Mouse (Mus musculus): ENCODE results near the gene Gap43. TPM values are rescaled to one million over a fixed set of nuclear protein-coding genes. Genes with fewer than 3 reads are reported as not detected.

The Gap43 gene
- polyA plus RNA-seq (2012; rRNA removed) = 28.8 and 48.0 TPM in 2 replicates
- 51.1 and 57.0 TPM in 2 replicates for polyA plus RNA-seq (2014; fragmentation: Nextera tagmentation; extraction: Ambion mirVana)

DNA sequence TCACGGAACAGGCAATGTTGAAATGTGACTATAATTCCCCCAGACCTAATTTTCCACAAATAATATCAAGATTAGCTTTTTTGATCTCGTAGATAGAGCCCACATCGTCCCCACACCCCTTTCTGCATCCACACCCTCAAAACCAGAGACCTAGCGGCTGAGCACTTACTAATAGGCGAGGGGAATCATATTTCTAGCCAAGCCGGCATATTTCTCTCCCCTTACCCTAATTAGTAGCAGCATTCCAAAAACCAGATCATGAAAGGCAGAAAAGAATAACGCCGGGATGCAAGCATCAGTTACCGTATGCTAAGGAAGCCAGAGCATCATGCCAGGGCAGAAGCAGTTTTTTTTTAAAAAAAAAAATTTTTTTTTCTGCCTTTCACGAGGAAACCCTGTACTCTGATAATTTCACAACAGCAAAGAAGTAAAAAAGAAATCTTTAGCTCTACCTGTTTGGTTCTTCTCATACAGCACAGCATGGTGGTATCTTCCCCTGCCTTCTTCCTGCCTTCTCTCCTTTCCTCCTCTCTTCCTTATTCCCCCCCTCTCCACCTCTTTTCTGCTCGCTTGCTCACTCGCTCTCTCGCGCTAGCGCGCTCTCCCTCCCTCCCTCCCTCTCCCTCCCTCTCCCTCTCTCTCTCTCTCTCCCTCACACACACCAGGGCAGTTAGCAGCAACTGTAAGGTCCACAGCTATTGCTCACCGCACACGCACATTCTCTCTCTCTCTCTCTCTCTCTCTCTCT, at the start of gene Gap43:
Gene Gap43, minus strand, starts transcription at position 631 of the 748 bp plus-strand sequence.
- TF ChIP-seq POLR2A (IDR thresholded peaks at IDR 0.05; ENCODE audit: borderline replicate concordance, extremely low read depth, insufficient read depth, insufficient read length) = no peak
- H3K36me3 ChIP-seq (ENCODE audit: control insufficient read depth, insufficient read depth, low read length) = no peaks in the 10 kb centered on the region
- H3K27ac ChIP-seq (replicated peaks; ENCODE audit: low read depth, low read length) = no peak within 1 kb of the TSS
- ATAC-seq (ENCODE audit: low FRiP score, low read depth) = peak; percentile 60; the same call in 1 of the 2 replicates
- H3K4me3 ChIP-seq (replicated peaks; ENCODE audit: low read length) = peak within 1 kb of the TSS; percentile 32
- peaks cover 13% of the 10 kb centered on the region for H3K4me1 ChIP-seq (ENCODE audit: control insufficient read depth, insufficient read depth, low read length)
- H3K4me2 ChIP-seq (replicated peaks; ENCODE audit: low read depth, low read length, severe bottlenecking) = peak within 1 kb of the TSS; percentile 66
- H3K9ac ChIP-seq (ENCODE audit: low read depth, low read length, severe bottlenecking) = peak within 1 kb of the TSS; percentile 5; the same call in 1 of the 2 replicates
- WGBS = 2% methylated on average over 18 of the region's 18 CpGs
- H3K27me3 ChIP-seq (ENCODE audit: control insufficient read depth, insufficient read depth, low read length) = no peaks in the 10 kb centered on the region
- DNase-seq (ENCODE audit: low spot score) = no peak
- no peaks in the 10 kb centered on the region for H3K9me3 ChIP-seq (ENCODE audit: control insufficient read depth, low read length)

DNA sequence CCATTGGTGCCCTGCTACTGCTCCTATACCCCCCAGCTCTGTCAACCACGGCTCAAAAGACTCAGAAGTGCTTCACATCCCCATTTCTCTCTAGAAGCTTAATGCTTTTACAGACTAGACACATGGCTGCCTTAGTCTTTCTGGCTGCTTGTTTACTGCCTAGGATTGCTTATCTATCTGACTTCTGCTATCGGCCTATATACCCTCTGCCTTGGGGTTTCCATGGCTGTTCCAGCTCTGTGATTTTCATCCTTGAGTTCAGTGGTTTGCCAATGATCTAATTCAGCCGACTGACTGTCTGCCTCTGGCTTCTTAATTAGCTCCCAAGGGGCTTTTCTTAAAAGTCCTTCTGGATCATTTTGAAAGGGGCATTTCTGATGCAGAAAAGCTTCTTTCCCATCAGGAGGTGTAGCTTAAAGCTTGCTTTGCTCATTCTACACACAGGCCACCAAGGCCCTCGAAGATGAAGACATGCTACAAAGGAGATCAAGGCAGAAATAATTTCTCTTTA, 40.9 kb upstream of the Gap43 start:
- H3K9me3 ChIP-seq (ENCODE audit: control insufficient read depth, low read length) = no peaks in the 10 kb centered on the region
- no peak overlapping the region for H3K9ac ChIP-seq (ENCODE audit: low read depth, low read length, severe bottlenecking)
- H3K36me3 ChIP-seq (ENCODE audit: control insufficient read depth, insufficient read depth, low read length) = no peaks in the 10 kb centered on the region
- no peak for TF ChIP-seq POLR2A (IDR thresholded peaks at IDR 0.05; ENCODE audit: borderline replicate concordance, extremely low read depth, insufficient read depth, insufficient read length)
- no peak overlapping the region for H3K4me2 ChIP-seq (replicated peaks; ENCODE audit: low read depth, low read length, severe bottlenecking)
- no peaks in the 10 kb centered on the region for H3K4me1 ChIP-seq (ENCODE audit: control insufficient read depth, insufficient read depth, low read length)
- ATAC-seq (ENCODE audit: low FRiP score, low read depth) = no peak
- no peak overlapping the region for H3K27ac ChIP-seq (replicated peaks; ENCODE audit: low read depth, low read length)
- H3K4me3 ChIP-seq (replicated peaks; ENCODE audit: low read length) = no peak overlapping the region
- H3K27me3 ChIP-seq (ENCODE audit: control insufficient read depth, insufficient read depth, low read length) = no peaks in the 10 kb centered on the region
- DNase-seq (ENCODE audit: low spot score) = no peak
- 47% methylated on average over 4 of the region's 4 CpGs for WGBS

DNA sequence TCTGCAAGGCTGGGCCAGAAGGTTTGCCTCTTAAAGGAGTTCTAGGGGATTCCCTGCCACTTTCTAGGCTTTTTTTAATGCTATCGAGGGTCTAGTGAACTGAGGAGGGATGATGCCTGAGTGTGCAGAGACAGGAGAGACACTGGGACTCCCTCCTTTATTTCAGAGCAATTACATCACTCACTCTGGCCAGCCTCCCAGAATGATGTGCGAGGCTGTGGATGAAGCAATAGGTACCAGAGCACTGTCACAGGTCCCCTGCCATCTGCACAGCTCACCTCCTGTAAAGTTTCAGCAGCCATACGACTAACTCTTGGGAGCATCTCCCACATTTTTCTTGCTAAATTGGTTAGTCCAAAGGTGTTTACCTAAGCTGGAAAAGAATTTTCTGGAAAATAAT, 40.2 kb upstream of the Gap43 start:
- H3K27ac ChIP-seq (replicated peaks; ENCODE audit: low read depth, low read length) = no peak overlapping the region
- no peaks in the 10 kb centered on the region for H3K4me1 ChIP-seq (ENCODE audit: control insufficient read depth, insufficient read depth, low read length)
- no peak overlapping the region for H3K4me2 ChIP-seq (replicated peaks; ENCODE audit: low read depth, low read length, severe bottlenecking)
- DNase-seq (ENCODE audit: low spot score) (peak; percentile 8), ATAC-seq (ENCODE audit: low FRiP score, low read depth) (peak; percentile 57; the same call in 1 of the 2 replicates)
- H3K4me3 ChIP-seq (replicated peaks; ENCODE audit: low read length) = no peak overlapping the region
- no peaks in the 10 kb centered on the region for H3K9me3 ChIP-seq (ENCODE audit: control insufficient read depth, low read length)
- no peaks in the 10 kb centered on the region for H3K27me3 ChIP-seq (ENCODE audit: control insufficient read depth, insufficient read depth, low read length)
- TF ChIP-seq POLR2A (IDR thresholded peaks at IDR 0.05; ENCODE audit: borderline replicate concordance, extremely low read depth, insufficient read depth, insufficient read length) = no peak
- 57% methylated on average over 3 of the region's 3 CpGs for WGBS
- no peak overlapping the region for H3K9ac ChIP-seq (ENCODE audit: low read depth, low read length, severe bottlenecking)
- H3K36me3 ChIP-seq (ENCODE audit: control insufficient read depth, insufficient read depth, low read length) = no peaks in the 10 kb centered on the region

DNA sequence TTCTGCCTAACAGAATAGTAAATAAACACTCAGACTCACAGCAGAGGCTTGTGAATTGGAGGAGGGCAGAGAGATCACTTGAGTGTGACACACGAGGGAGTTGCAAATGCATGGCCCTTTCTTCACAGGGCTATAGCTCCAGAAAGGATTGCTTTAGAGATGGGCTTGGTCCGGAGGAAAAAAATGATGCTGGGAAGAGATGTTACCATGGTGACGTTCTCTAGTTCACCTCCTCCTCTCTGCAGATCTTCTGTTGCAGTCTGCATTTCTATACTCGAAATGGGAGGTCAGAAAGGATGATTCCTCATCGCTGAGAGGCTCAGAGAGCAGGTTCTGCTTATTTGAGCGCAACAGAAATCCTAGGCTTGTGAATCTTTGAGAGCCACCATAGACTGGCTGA, 29.7 kb upstream of the Gap43 start:
- 85% methylated on average over 6 of the region's 6 CpGs for WGBS
- Histone ChIP-seq H3K36me3 (ENCODE audit: control insufficient read depth, insufficient read depth, low read length) (no peaks in the 10 kb centered on the region), H3K4me3 (replicated peaks; ENCODE audit: low read length) (no peak overlapping the region), H3K27ac (replicated peaks; ENCODE audit: low read depth, low read length) (no peak overlapping the region), H3K9ac (ENCODE audit: low read depth, low read length, severe bottlenecking) (no peak overlapping the region), H3K4me2 (replicated peaks; ENCODE audit: low read depth, low read length, severe bottlenecking) (no peak overlapping the region), H3K4me1 (ENCODE audit: control insufficient read depth, insufficient read depth, low read length) (no peaks in the 10 kb centered on the region), H3K9me3 (ENCODE audit: control insufficient read depth, low read length) (no peaks in the 10 kb centered on the region), H3K27me3 (ENCODE audit: control insufficient read depth, insufficient read depth, low read length) (no peaks in the 10 kb centered on the region)
- TF ChIP-seq POLR2A (IDR thresholded peaks at IDR 0.05; ENCODE audit: borderline replicate concordance, extremely low read depth, insufficient read depth, insufficient read length) = no peak
- no peak for ATAC-seq (ENCODE audit: low FRiP score, low read depth)
- no peak for DNase-seq (ENCODE audit: low spot score)

DNA sequence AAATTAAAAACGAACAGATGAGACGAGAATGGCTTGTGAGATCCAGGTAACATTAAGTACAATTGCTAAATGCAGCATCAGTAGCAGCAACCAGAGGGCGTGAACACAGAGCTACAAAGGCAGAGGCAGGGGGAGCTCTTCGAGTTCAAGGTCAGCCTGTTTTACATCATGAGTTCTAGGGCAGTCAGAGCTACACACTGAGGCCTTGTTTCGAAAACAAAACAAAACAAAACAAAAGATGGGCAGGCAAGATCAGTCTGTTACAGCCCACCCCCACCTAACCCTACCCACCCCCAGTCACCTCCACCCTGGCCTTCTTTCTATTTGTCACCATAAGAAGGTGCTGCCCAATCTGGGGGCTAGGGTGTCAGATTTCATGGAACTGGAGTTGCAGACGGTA, 28.9 kb upstream of the Gap43 start:
- no peak overlapping the region for H3K4me2 ChIP-seq (replicated peaks; ENCODE audit: low read depth, low read length, severe bottlenecking)
- H3K9ac ChIP-seq (ENCODE audit: low read depth, low read length, severe bottlenecking) = no peak overlapping the region
- no peaks in the 10 kb centered on the region for H3K9me3 ChIP-seq (ENCODE audit: control insufficient read depth, low read length)
- no peak overlapping the region for H3K4me3 ChIP-seq (replicated peaks; ENCODE audit: low read length)
- DNase-seq (ENCODE audit: low spot score) (no peak), ATAC-seq (ENCODE audit: low FRiP score, low read depth) (no peak)
- no peaks in the 10 kb centered on the region for H3K27me3 ChIP-seq (ENCODE audit: control insufficient read depth, insufficient read depth, low read length)
- H3K4me1 ChIP-seq (ENCODE audit: control insufficient read depth, insufficient read depth, low read length) = no peaks in the 10 kb centered on the region
- no peak for TF ChIP-seq POLR2A (IDR thresholded peaks at IDR 0.05; ENCODE audit: borderline replicate concordance, extremely low read depth, insufficient read depth, insufficient read length)
- 85% methylated on average over 6 of the region's 6 CpGs for WGBS
- H3K36me3 ChIP-seq (ENCODE audit: control insufficient read depth, insufficient read depth, low read length) = no peaks in the 10 kb centered on the region
- no peak overlapping the region for H3K27ac ChIP-seq (replicated peaks; ENCODE audit: low read depth, low read length)

Measured in limb, embryonic 14.5 days (tissue).